Mouse (Mus musculus) midbrain, postnatal 0 days (tissue): ENCODE measurements around the gene Atf3. TPM values are rescaled to one million over a fixed set of nuclear protein-coding genes. Genes with fewer than 3 reads are reported as not detected.
A peak's percentile ranks its signal among the peaks of the same experiment; 100 is the strongest.

Source experiments
- ATAC-seq: fragments of 200-750 bp; cut with Nextera tagmentation; 2 replicates; pipeline ENCODE4 v1.8.0; 2017; ENCODE audit warnings: moderate number of reproducible peaks, mild to moderate bottlenecking, moderate TSS enrichment, moderate library complexity; ENCODE audit not compliant: low FRiP score
- DNase-seq: peaks from one replicate; pipeline ENCODE4 v3.0.0-alpha.2; 2015; ENCODE audit warnings: low spot score
- H3K27ac ChIP-seq: fragments of 300-500 bp; sonication (generic); 2 replicates; pipeline ENCODE4 v1.5.1; 2014; ENCODE audit warnings: low read depth, mild to moderate bottlenecking, low read length, mixed read lengths
- H3K27me3 ChIP-seq: fragments of 300-500 bp; sonication (generic); 2 replicates; pipeline ENCODE4 v1.6.1; 2014; ENCODE audit warnings: low read length, control low read depth, mixed read lengths; ENCODE audit not compliant: insufficient read depth
- H3K36me3 ChIP-seq: fragments of 300-500 bp; sonication (generic); 2 replicates; pipeline ENCODE4 v1.6.1; 2014; ENCODE audit warnings: low read length, control low read depth, mixed read lengths; ENCODE audit not compliant: insufficient read depth
- H3K4me1 ChIP-seq: fragments of 300-500 bp; sonication (generic); 2 replicates; pipeline ENCODE4 v1.6.1; 2014; ENCODE audit warnings: mild to moderate bottlenecking, control low read depth, antibody characterized with exemption, low read length, mixed read lengths; ENCODE audit not compliant: insufficient read depth
- H3K4me2 ChIP-seq: fragments of 300-500 bp; sonication (generic); 2 replicates; pipeline ENCODE4 v1.6.1; 2014; ENCODE audit warnings: low read depth, mild to moderate bottlenecking, low read length, mixed read lengths; ENCODE audit not compliant: poor library complexity, severe bottlenecking
- H3K4me3 ChIP-seq: fragments of 300-500 bp; sonication (generic); 2 replicates; pipeline ENCODE4 v1.5.1; 2014; ENCODE audit warnings: low read depth, mild to moderate bottlenecking, low read length, moderate library complexity
- H3K9ac ChIP-seq: fragments of 300-500 bp; sonication (generic); replicated peaks from 2 replicates; pipeline ENCODE4 v1.6.1; 2014; ENCODE audit warnings: mild to moderate bottlenecking, low read length, moderate library complexity, mixed read lengths; ENCODE audit not compliant: poor library complexity, severe bottlenecking
- H3K9me3 ChIP-seq: fragments of 300-500 bp; sonication (generic); 2 replicates; pipeline ENCODE4 v1.6.1; 2016; ENCODE audit warnings: low read length, control low read depth
- CTCF ChIP-seq: IDR thresholded peaks from 2 replicates; pipeline ENCODE4 v1.5.1; 2016; ENCODE audit warnings: antibody characterized with exemption, mild to moderate bottlenecking
- WGBS: fragments of 180-500 bp; shearing (Covaris S2); extraction: QIAGEN DNeasy Blood & Tissue Kit; methylation state at CpG from one replicate; pipeline ENCODE4 v1.1.7; 2014; 5-methylcytosine and 5-hydroxymethylcytosine counted together
- polyA plus RNA-seq: library from polyadenylated mRNA; unstranded; fragments of >200 nt; fragmentation: Nextera tagmentation; extraction: Ambion mirVana; gene quantifications from 2 replicates; pipeline ENCODE4 v1.2.1, GENCODE M21; 2015
- total RNA-seq: library from RNA; depleted of rRNA; stranded (reverse); fragments of >200 nt; gene quantifications from 2 replicates; pipeline ENCODE4 v1.2.3, GENCODE M21; 2014

Gene Atf3
- total and polyA plus RNA-seq, 2 experiments from 2014 or later: 1.3 to 3.5 TPM

GRCm38 (mm10) chr1:191185761-191186385 is 32.0 kb downstream of the Atf3 start:
- H3K27ac ChIP-seq: no peak overlapping the region
- H3K4me1 ChIP-seq: peaks cover 6% of the 10 kb centered on the region; the same call in 1 of the 2 replicates
- no peaks in the 10 kb centered on the region for H3K36me3 ChIP-seq
- DNase-seq (no peak), ATAC-seq (no peak)
- WGBS: under 1% methylated on average over 16 of the region's 16 CpGs
- no peak overlapping the region for H3K9ac ChIP-seq
- no peak overlapping the region for H3K4me3 ChIP-seq
- TF ChIP-seq CTCF: no peak
- peaks cover 53% of the 10 kb centered on the region for H3K27me3 ChIP-seq
- peak overlapping the region; percentile 97 for H3K4me2 ChIP-seq
- H3K9me3 ChIP-seq: no peaks in the 10 kb centered on the region

GRCm38 (mm10) chr1:191184841-191185251 is 33.0 kb downstream of the Atf3 start:
- peaks cover 6% of the 10 kb centered on the region; the same call in 1 of the 2 replicates for H3K4me1 ChIP-seq
- peaks cover 53% of the 10 kb centered on the region for H3K27me3 ChIP-seq
- no peaks in the 10 kb centered on the region for H3K36me3 ChIP-seq
- H3K9ac ChIP-seq: no peak overlapping the region
- 2% methylated on average over 22 of the region's 22 CpGs for WGBS
- DNase-seq (no peak), ATAC-seq (no peak)
- H3K4me3 ChIP-seq: peak overlapping the region; percentile 55; the same call in 1 of the 2 replicates
- TF ChIP-seq CTCF: no peak
- peak overlapping the region; percentile 97 for H3K4me2 ChIP-seq
- H3K27ac ChIP-seq: no peak overlapping the region
- no peaks in the 10 kb centered on the region for H3K9me3 ChIP-seq

- Histone ChIP-seq H3K9me3 (no peaks in the 10 kb centered on the region), H3K27me3 (peaks cover 53% of the 10 kb centered on the region), H3K4me2 (peak overlapping the region; percentile 97), H3K9ac (0 out of 2 replicates have a peak overlapping the region, but pooled peaks have one; percentile 46), H3K36me3 (no peaks in the 10 kb centered on the region), H3K4me1 (peaks cover 6% of the 10 kb centered on the region; the same call in 1 of the 2 replicates), H3K4me3 (peak overlapping the region; percentile 55), H3K27ac (no peak overlapping the region)
- ATAC-seq: 0 out of 2 replicates have a peak, but pooled peaks have one; percentile 46
- 1% methylated on average over 42 of the region's 42 CpGs for WGBS
- TF ChIP-seq CTCF: peak; percentile 45
- peak; percentile 54 for DNase-seq
Observed at GRCm38 (mm10) chr1:191184066-191184815, 33.6 kb downstream of the Atf3 start.

DNA sequence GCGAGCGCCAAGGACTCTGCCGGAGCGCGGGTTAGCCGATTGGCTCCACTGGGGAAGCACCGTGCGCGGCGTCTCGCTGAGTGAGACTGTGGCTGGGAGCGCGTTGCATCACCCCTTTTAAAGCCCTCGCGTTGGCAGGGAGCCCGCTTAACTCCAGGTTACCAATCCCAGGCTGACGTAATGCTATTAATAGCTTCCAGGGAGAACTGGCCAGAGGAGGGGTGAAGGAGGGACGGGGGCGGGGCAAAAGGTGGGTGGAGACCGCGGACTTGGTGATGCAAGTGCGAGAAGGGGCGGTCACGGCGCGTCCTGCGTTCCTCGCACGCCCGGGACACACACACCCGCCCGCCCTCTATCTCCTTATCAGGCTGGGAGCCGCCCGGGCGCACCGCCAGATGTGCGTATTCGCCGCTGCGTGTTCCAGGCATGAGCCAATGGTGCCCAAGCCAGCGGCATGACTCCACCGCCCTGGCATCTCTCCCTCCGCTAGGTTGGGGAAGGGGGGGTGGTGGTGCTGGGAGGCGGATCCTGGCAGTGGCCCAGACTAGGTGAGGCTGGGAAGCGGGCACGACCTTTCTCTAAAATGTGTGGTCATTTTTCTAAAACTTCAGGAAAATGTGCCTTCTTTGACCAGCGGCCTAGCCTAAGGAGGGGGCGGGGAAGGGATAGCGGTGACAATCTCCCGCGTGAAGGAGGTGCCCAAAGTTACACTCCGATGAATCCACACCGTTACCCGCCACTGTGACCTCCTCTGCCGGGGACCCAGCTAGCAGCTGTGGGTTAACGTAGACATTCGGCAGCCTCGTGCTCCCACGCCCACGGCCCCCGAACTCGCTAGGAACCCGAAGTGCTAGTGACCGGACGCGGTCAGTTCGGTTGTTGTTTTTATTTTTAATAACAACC is 34.4 kb downstream of the Atf3 start:
- peaks cover 6% of the 10 kb centered on the region; the same call in 1 of the 2 replicates for H3K4me1 ChIP-seq
- no peaks in the 10 kb centered on the region for H3K9me3 ChIP-seq
- DNase-seq (peak; percentile 76), ATAC-seq (peak; percentile 83)
- peak overlapping the region; percentile 55 for H3K4me3 ChIP-seq
- H3K36me3 ChIP-seq: no peaks in the 10 kb centered on the region
- peak overlapping the region; percentile 97 for H3K4me2 ChIP-seq
- WGBS: under 1% methylated on average over 63 of the region's 67 CpGs
- TF ChIP-seq CTCF: no peak
- H3K27me3 ChIP-seq: peaks cover 50% of the 10 kb centered on the region
- peak overlapping the region; percentile 46 for H3K9ac ChIP-seq
- H3K27ac ChIP-seq: no peak overlapping the region

DNA sequence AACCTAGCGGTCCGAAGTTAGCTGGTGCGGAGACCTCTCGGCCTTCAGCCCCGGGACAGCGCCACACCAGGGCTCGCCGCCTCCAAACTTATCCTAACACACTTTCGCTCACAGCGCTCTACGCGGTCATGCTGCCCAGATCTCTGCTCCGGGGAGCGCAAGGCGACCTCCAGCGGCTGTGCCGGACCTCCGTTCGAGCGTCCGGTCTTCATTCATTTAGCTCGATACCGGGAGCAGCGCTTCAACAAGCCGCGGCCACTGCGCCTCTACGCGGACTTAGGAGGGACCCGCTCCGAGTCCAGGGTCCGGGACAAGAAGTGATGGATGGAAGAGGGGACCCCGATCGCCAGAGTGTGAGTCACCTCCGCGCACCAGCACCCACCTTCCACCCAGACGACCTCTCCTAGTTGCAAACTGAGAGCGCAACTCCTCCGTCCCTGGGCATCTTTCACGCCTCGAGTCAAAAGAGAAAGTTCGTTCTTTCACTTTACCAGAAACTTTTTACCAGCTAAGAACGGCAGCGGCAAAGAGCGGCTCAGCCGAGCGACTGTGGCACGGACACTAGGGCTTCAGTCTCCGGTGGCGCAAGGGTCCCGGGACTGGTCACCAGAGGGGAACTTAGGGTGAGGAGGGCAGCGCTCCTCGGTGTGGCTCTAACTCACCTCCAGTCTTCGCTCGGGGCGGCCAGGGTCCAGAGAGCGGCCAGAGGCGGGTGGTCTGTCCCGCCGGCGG is 35.2 kb downstream of the Atf3 start:
- TF ChIP-seq CTCF: peak; percentile 60
- DNase-seq (peak; percentile 59), ATAC-seq (no peak; the same call in 1 of the 2 replicates)
- Histone ChIP-seq H3K27me3 (peaks cover 50% of the 10 kb centered on the region), H3K4me1 (peaks cover 6% of the 10 kb centered on the region; the same call in 1 of the 2 replicates), H3K9me3 (no peaks in the 10 kb centered on the region), H3K36me3 (no peaks in the 10 kb centered on the region), H3K27ac (no peak overlapping the region), H3K9ac (peak overlapping the region; percentile 46), H3K4me3 (peak overlapping the region; percentile 55), H3K4me2 (peak overlapping the region; percentile 97)
- under 1% methylated on average over 61 of the region's 61 CpGs for WGBS
